Mouse (Mus musculus) lung, embryonic 16.5 days (tissue): Measurements from ENCODE around the gene Cep57. TPM values are rescaled to one million over a fixed set of nuclear protein-coding genes. Genes with fewer than 3 reads are reported as not detected.
"Not testable (repeated sequence)": the region's sequence is repeated elsewhere in the genome, so short reads cannot be mapped to it uniquely, and the experiment has no call there.

Experiments
- ATAC-seq: fragments of 200-750 bp; cut with Nextera tagmentation; 2 replicates; pipeline ENCODE4 v1.8.0; 2017; ENCODE audit warnings: low read depth, mild to moderate bottlenecking, moderate library complexity
- H3K27ac ChIP-seq: fragments of 300-500 bp; sonication (generic); 2 replicates; pipeline ENCODE4 v1.5.1; 2014; ENCODE audit warnings: mild to moderate bottlenecking, control low read depth, low read length
- H3K27me3 ChIP-seq: fragments of 300-500 bp; sonication (generic); 2 replicates; pipeline ENCODE4 v1.6.1; 2014; ENCODE audit warnings: low read depth, low read length, mixed read lengths; ENCODE audit not compliant: control insufficient read depth, insufficient read depth
- H3K36me3 ChIP-seq: fragments of 300-500 bp; sonication (generic); 2 replicates; pipeline ENCODE4 v1.6.1; 2014; ENCODE audit warnings: low read length; ENCODE audit not compliant: control insufficient read depth, insufficient read depth
- H3K4me1 ChIP-seq: fragments of 300-500 bp; sonication (generic); replicated peaks from 2 replicates; pipeline ENCODE4 v1.6.1; 2014; ENCODE audit warnings: low read length, mixed read lengths; ENCODE audit not compliant: control insufficient read depth, insufficient read depth
- H3K4me2 ChIP-seq: fragments of 300-500 bp; sonication (generic); 2 replicates; pipeline ENCODE4 v1.6.1; 2014; ENCODE audit warnings: low read depth, low read length, control low read depth
- H3K4me3 ChIP-seq: fragments of 300-500 bp; sonication (generic); 2 replicates; pipeline ENCODE4 v1.5.1; 2014; ENCODE audit warnings: mild to moderate bottlenecking, low read length, control low read depth
- H3K9ac ChIP-seq: fragments of 300-500 bp; sonication (generic); 2 replicates; pipeline ENCODE4 v1.6.1; 2014; ENCODE audit warnings: low read length, control low read depth
- H3K9me3 ChIP-seq: fragments of 300-500 bp; sonication (generic); 2 replicates; pipeline ENCODE4 v1.6.1; 2016; ENCODE audit warnings: low read length; ENCODE audit not compliant: control insufficient read depth
- WGBS: fragments of 180-500 bp; shearing (Covaris S2); extraction: QIAGEN DNeasy Blood & Tissue Kit; methylation state at CpG from one replicate; pipeline ENCODE4 v1.1.7; 2014; 5-methylcytosine and 5-hydroxymethylcytosine counted together
- polyA plus RNA-seq: library from polyadenylated mRNA; unstranded; fragments of >200 nt; fragmentation: Nextera tagmentation; extraction: Ambion mirVana; gene quantifications from 2 replicates; pipeline ENCODE4 v1.2.1, GENCODE M21; 2015

Cep57 gene
- polyA plus RNA-seq, 1 experiment from 2014 or later: 52.7 TPM

- no peaks in the 10 kb centered on the region for H3K4me1 ChIP-seq
- H3K4me2 ChIP-seq: no peak overlapping the region
- H3K9me3 ChIP-seq: no peaks in the 10 kb centered on the region
- no peak overlapping the region for H3K4me3 ChIP-seq
- H3K27me3 ChIP-seq: no peaks in the 10 kb centered on the region
- peaks cover 47% of the 10 kb centered on the region for H3K36me3 ChIP-seq
- no peak for ATAC-seq
- H3K9ac ChIP-seq: no peak overlapping the region
- no peak overlapping the region for H3K27ac ChIP-seq
Observed at GRCm38 (mm10) chr9:13809937-13810336, 17.0 kb downstream of the Cep57 start.

DNA sequence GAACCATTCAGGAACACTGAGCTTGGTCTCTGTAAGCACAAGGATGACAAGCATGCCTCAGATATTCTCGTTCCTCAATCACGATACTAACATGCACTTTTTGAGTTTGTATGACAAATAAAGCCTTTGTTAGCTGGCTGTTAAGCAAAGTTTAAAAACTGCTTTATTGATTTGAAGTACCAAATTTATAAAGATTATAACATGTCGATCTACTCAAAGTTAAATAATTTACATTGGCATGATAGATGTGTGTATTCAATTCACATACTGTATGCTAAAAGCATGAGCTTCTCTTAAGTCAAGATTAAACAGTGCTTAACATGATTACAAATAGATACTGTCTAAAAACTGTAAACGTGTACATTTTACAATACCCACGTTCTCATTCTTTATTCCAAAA lies 19.2 kb downstream of the Cep57 start:
- no peak for ATAC-seq

GRCm38 (mm10) chr9:13806854-13807253 lies 20.1 kb downstream of the Cep57 start:
- Histone ChIP-seq H3K4me1 (no peaks in the 10 kb centered on the region), H3K9ac (no peak overlapping the region), H3K9me3 (no peaks in the 10 kb centered on the region), H3K36me3 (peaks cover 45% of the 10 kb centered on the region), H3K27me3 (no peaks in the 10 kb centered on the region), H3K27ac (no peak overlapping the region), H3K4me2 (no peak overlapping the region), H3K4me3 (no peak overlapping the region)
- no peak for ATAC-seq
- 84% methylated on average over 7 of the region's 7 CpGs for WGBS

More for the DNA sequence above, 19.2 kb downstream of the Cep57 start:
- no peak overlapping the region for H3K9ac ChIP-seq
- no peaks in the 10 kb centered on the region for H3K9me3 ChIP-seq
- H3K4me1 ChIP-seq: no peaks in the 10 kb centered on the region
- peaks cover 51% of the 10 kb centered on the region for H3K36me3 ChIP-seq
- H3K4me3 ChIP-seq: no peak overlapping the region
- WGBS: 79% methylated on average over 5 of the region's 5 CpGs
- H3K27ac ChIP-seq: no peak overlapping the region
- no peaks in the 10 kb centered on the region for H3K27me3 ChIP-seq
- no peak overlapping the region for H3K4me2 ChIP-seq

DNA sequence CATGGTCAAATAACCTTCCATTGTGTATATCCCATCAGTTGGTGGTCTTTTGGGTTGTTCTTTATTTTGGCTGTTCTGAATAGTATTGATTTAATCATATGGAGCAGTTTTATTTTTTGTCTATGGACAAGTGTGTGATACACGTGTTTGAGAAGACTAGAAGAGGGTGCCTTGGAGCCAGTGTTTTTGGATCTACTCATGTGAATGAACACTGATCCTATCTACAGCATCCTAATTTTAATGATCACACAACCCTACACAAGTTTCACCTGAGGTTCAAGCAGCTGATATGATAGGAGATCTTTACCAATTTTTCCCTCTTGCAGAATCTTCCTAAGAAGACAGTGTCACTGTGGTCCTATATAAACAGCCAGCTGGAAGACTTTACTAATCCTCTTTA lies 22.4 kb downstream of the Cep57 start:
- Histone ChIP-seq H3K9ac (no peak overlapping the region), H3K4me1 (no peaks in the 10 kb centered on the region), H3K27ac (no peak overlapping the region), H3K9me3 (no peaks in the 10 kb centered on the region), H3K36me3 (peaks cover 37% of the 10 kb centered on the region), H3K4me2 (no peak overlapping the region), H3K27me3 (no peaks in the 10 kb centered on the region), H3K4me3 (no peak overlapping the region)
- WGBS: 68% methylated on average over 1 of the region's 1 CpGs
- ATAC-seq: no peak

- H3K9me3 ChIP-seq: no peaks in the 10 kb centered on the region
- H3K4me3 ChIP-seq: no peak overlapping the region
- no peak overlapping the region for H3K9ac ChIP-seq
- H3K4me1 ChIP-seq: no peaks in the 10 kb centered on the region
- 90% methylated on average over 2 of the region's 2 CpGs for WGBS
- no peak for ATAC-seq
- no peak overlapping the region for H3K4me2 ChIP-seq
- H3K27me3 ChIP-seq: no peaks in the 10 kb centered on the region
- peaks cover 21% of the 10 kb centered on the region for H3K36me3 ChIP-seq
- H3K27ac ChIP-seq: no peak overlapping the region
Observed at GRCm38 (mm10) chr9:13794756-13795155, 32.2 kb downstream of the Cep57 start.

- no peaks in the 10 kb centered on the region for H3K4me1 ChIP-seq
- no peak overlapping the region for H3K9ac ChIP-seq
- 79% methylated on average over 1 of the region's 1 CpGs for WGBS
- H3K27ac ChIP-seq: no peak overlapping the region
- H3K27me3 ChIP-seq: no peaks in the 10 kb centered on the region
- no peaks in the 10 kb centered on the region for H3K9me3 ChIP-seq
- H3K36me3 ChIP-seq: peaks cover 21% of the 10 kb centered on the region
- ATAC-seq: no peak
- no peak overlapping the region for H3K4me3 ChIP-seq
- no peak overlapping the region for H3K4me2 ChIP-seq
Observed at GRCm38 (mm10) chr9:13794302-13794701, 32.6 kb downstream of the Cep57 start.

- H3K9me3 ChIP-seq, H3K4me2 ChIP-seq, ATAC-seq, H3K27ac ChIP-seq, H3K4me3 ChIP-seq, H3K4me1 ChIP-seq, H3K27me3 ChIP-seq, H3K9ac ChIP-seq: not testable (repeated sequence)
- 93% methylated on average over 7 of the region's 8 CpGs for WGBS
- peaks cover 27% of the 10 kb centered on the region for H3K36me3 ChIP-seq
Observed at GRCm38 (mm10) chr9:13790864-13791263, 36.0 kb downstream of the Cep57 start.

DNA sequence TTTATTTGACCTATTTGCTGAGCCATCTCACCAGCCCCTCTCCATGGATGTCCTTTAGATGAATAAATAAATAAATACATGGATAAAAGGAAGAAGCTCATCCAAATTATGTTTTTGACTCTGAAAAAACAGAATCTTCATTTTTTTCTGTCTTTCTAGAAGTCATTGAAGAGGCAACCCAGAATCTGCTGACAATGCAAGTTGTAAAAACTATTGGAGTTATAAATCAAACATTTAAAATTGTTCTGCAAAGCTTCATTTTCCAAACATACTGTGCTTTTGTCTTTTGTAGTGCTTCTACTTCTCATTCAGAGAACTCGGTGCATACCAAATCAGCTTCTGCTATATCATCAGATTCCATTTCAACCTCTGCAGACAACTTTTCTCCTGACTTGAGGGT lies 44.9 kb downstream of the Cep57 start:
- Histone ChIP-seq H3K4me3 (no peak overlapping the region), H3K36me3 (peaks cover 13% of the 10 kb centered on the region), H3K27ac (no peak overlapping the region), H3K4me1 (no peaks in the 10 kb centered on the region; the same call in 1 of the 2 replicates), H3K27me3 (no peaks in the 10 kb centered on the region), H3K9ac (no peak overlapping the region), H3K4me2 (no peak overlapping the region), H3K9me3 (no peaks in the 10 kb centered on the region)
- no peak for ATAC-seq
- 94% methylated on average over 1 of the region's 1 CpGs for WGBS

GRCm38 (mm10) chr9:13774732-13775131 lies 52.2 kb downstream of the Cep57 start:
- no peaks in the 10 kb centered on the region; the same call in 1 of the 2 replicates for H3K4me1 ChIP-seq
- H3K27ac ChIP-seq: no peak overlapping the region
- H3K27me3 ChIP-seq: no peaks in the 10 kb centered on the region
- H3K4me3 ChIP-seq: no peak overlapping the region
- WGBS: 79% methylated on average over 1 of the region's 1 CpGs
- no peaks in the 10 kb centered on the region; the same call in 1 of the 2 replicates for H3K36me3 ChIP-seq
- no peak overlapping the region for H3K9ac ChIP-seq
- no peak overlapping the region for H3K4me2 ChIP-seq
- H3K9me3 ChIP-seq: no peaks in the 10 kb centered on the region
- no peak for ATAC-seq

- no peak overlapping the region for H3K27ac ChIP-seq
- H3K27me3 ChIP-seq: no peaks in the 10 kb centered on the region
- WGBS: 89% methylated on average over 7 of the region's 7 CpGs
- H3K4me1 ChIP-seq: no peaks in the 10 kb centered on the region
- no peaks in the 10 kb centered on the region for H3K9me3 ChIP-seq
- no peak overlapping the region for H3K4me3 ChIP-seq
- no peaks in the 10 kb centered on the region for H3K36me3 ChIP-seq
- no peak for ATAC-seq
- H3K4me2 ChIP-seq: no peak overlapping the region
- no peak overlapping the region for H3K9ac ChIP-seq
Observed at GRCm38 (mm10) chr9:13766570-13766969, 60.3 kb downstream of the Cep57 start.
